27 mouse cellular contexts compared by ENCODE assay signal in genomic region chr8:83209581-83209980, GRCm38 (mm10). TPM values are rescaled to one million over a fixed set of nuclear protein-coding genes. Genes with fewer than 3 reads are reported as not detected.
"Had no signal": no experiment of that assay in that cellular context is flagged by ENCODE, and none has a peak within 500 bp of the region (broad histone marks: within the 10 kb centered on the region; RNA-seq: fewer than 3 reads in every experiment).

No protein-coding gene starts in this region.

- H3K36me3 ChIP-seq: heart, embryonic 10.5 days; heart, embryonic 12.5 days; limb, embryonic 12.5 days had no signal

- H3K4me1 ChIP-seq: hindbrain, embryonic 10.5 days; hindbrain, embryonic 12.5 days; intestine, embryonic 15.5 days; limb, embryonic 10.5 days; limb, embryonic 12.5 days had no signal

- H3K9me3 ChIP-seq: heart, embryonic 10.5 days; heart, embryonic 12.5 days; hindbrain, embryonic 10.5 days; hindbrain, embryonic 12.5 days; intestine, embryonic 15.5 days; limb, embryonic 10.5 days; limb, embryonic 12.5 days had no signal

- H3K4me3 ChIP-seq: gastrocnemius, adult 2 months; heart, adult 2 months; heart, embryonic 10.5 days; heart, embryonic 12.5 days; hindbrain, embryonic 10.5 days; hindbrain, embryonic 12.5 days; intestine, embryonic 15.5 days; layer of hippocampus, adult 2 months; left cerebral cortex, adult 2 months; limb, embryonic 10.5 days; limb, embryonic 12.5 days had no signal

- DNase-seq: gastrocnemius, adult 2 months; gastrocnemius, postnatal 10 days; gastrocnemius, postnatal 25 days; heart, adult 2 months; heart, postnatal 10 days; heart, postnatal 4 days; kidney, adult 18-20 months; kidney, adult 8-10 months; kidney, postnatal 10 days; kidney, postnatal 25 days; kidney, postnatal 4 days; liver had no signal

- H3K27ac ChIP-seq: gastrocnemius, adult 2 months; heart, adult 2 months; heart, embryonic 10.5 days; hindbrain, embryonic 10.5 days; hindbrain, embryonic 12.5 days; hindbrain, embryonic 14.5 days; intestine, embryonic 15.5 days; layer of hippocampus, adult 2 months; left cerebral cortex, adult 2 months; limb, embryonic 10.5 days; limb, embryonic 12.5 days had no signal

- H3K9ac ChIP-seq: heart, embryonic 12.5 days; hindbrain, embryonic 12.5 days; hindbrain, embryonic 14.5 days; intestine, embryonic 15.5 days; limb, embryonic 12.5 days had no signal

- ATAC-seq: hindbrain, embryonic 16.5 days; inflammation-experienced regulatory T-cells, adult 6 months; intestine, embryonic 15.5 days; intestine, postnatal 0 days had no signal

- H3K27me3 ChIP-seq: heart, embryonic 12.5 days; hindbrain, embryonic 12.5 days; intestine, embryonic 15.5 days; limb, embryonic 12.5 days had no signal

- H3K4me2 ChIP-seq: heart, embryonic 12.5 days; hindbrain, embryonic 12.5 days; hindbrain, embryonic 14.5 days; intestine, embryonic 15.5 days; limb, embryonic 12.5 days had no signal

RNA-seq across cellular contexts. Expression of gene Gm10645, which starts 43.6 kb away (rescaled TPM):
- total RNA-seq: gastrocnemius, adult 2 months; gastrocnemius, postnatal 25 days; gastrocnemius, postnatal 4 days; granulocyte monocyte progenitor cell, adult 5-6 weeks had no signal
- polyA plus RNA-seq: inflammation-experienced regulatory T-cells, adult 6 months had no signal
